Mouse (Mus musculus) c-Kit-positive CD71-positive TER-119-negative erythroid progenitor cells, embryonic 14.5 days (primary cell): ENCODE results near the gene 1700129C05Rik.

Experiments used
- DNase-seq: peaks from one replicate; pipeline ENCODE4 v3.0.0-alpha.2; 2013; ENCODE audit warnings: low read depth

1700129C05Rik gene

GRCm38 (mm10) chr14:59142793-59143192 is at the start of gene 1700129C05Rik:
TSS of gene 1700129C05Rik (minus strand) at chr14:59142893.
- no peak for DNase-seq

- DNase-seq = no peak
These were observed 43.4 kb upstream of the 1700129C05Rik start for GRCm38 (mm10) chr14:59186121-59186520.

- no peak for DNase-seq
These were observed 42.8 kb upstream of the 1700129C05Rik start for GRCm38 (mm10) chr14:59185514-59185913.

GRCm38 (mm10) chr14:59182732-59183131 is 40.0 kb upstream of the 1700129C05Rik start:
- DNase-seq = no peak

GRCm38 (mm10) chr14:59178649-59179048 is 36.0 kb upstream of the 1700129C05Rik start, which contains the start of gene Gm5142:
TSS of gene Gm5142 (minus strand) at chr14:59178749.
- DNase-seq = no peak

- DNase-seq = no peak
These were observed 14.5 kb upstream of the 1700129C05Rik start for GRCm38 (mm10) chr14:59157016-59157698.

GRCm38 (mm10) chr14:59155589-59155988 is 12.9 kb upstream of the 1700129C05Rik start:
- DNase-seq = no peak

GRCm38 (mm10) chr14:59114281-59114680 is 28.4 kb downstream of the 1700129C05Rik start:
- peak; percentile 6 for DNase-seq

- DNase-seq = no peak
These were observed 38.6 kb downstream of the 1700129C05Rik start for GRCm38 (mm10) chr14:59104006-59104605.

GRCm38 (mm10) chr14:59093601-59094000 is 49.1 kb downstream of the 1700129C05Rik start:
- DNase-seq = no peak

GRCm38 (mm10) chr14:59084396-59084795 is 58.3 kb downstream of the 1700129C05Rik start:
- no peak for DNase-seq
